Mouse (Mus musculus): ENCODE measurements around the gene Ackr3. TPM values are rescaled to one million over a fixed set of nuclear protein-coding genes. Genes with fewer than 3 reads are reported as not detected.

Ackr3 gene
- polyA plus RNA-seq, 1 experiment from 2014 or later = 27.0 TPM

GRCm38 (mm10) chr1:90238095-90238888 is 34.5 kb downstream of the Ackr3 start:
- Histone ChIP-seq H3K4me3 (ENCODE audit: low read depth, low read length) (no peak overlapping the region), H3K4me2 (ENCODE audit: low read depth, low read length) (no peak overlapping the region), H3K27ac (replicated peaks; ENCODE audit: low read depth, low read length) (no peak overlapping the region), H3K9ac (ENCODE audit: low read depth, low read length) (no peak overlapping the region), H3K9me3 (ENCODE audit: control insufficient read depth, low read length) (no peaks in the 10 kb centered on the region), H3K27me3 (replicated peaks; ENCODE audit: control insufficient read depth, insufficient read depth, low read length) (no peaks in the 10 kb centered on the region), H3K36me3 (ENCODE audit: control insufficient read depth, insufficient read depth, low read length) (no peaks in the 10 kb centered on the region), H3K4me1 (ENCODE audit: control insufficient read depth, insufficient read depth, low read length) (peaks cover 22% of the 10 kb centered on the region)
- WGBS = 75% methylated on average over 9 of the region's 9 CpGs
- ATAC-seq (ENCODE audit: low read depth) (0 out of 2 replicates have a peak, but pooled peaks have one; percentile 16), DNase-seq (ENCODE audit: low spot score) (peak; percentile 53)

GRCm38 (mm10) chr1:90239336-90240225 is 35.8 kb downstream of the Ackr3 start:
- Histone ChIP-seq H3K4me2 (ENCODE audit: low read depth, low read length) (no peak overlapping the region), H3K4me3 (ENCODE audit: low read depth, low read length) (no peak overlapping the region), H3K27ac (replicated peaks; ENCODE audit: low read depth, low read length) (no peak overlapping the region), H3K4me1 (ENCODE audit: control insufficient read depth, insufficient read depth, low read length) (peaks cover 10% of the 10 kb centered on the region), H3K9ac (ENCODE audit: low read depth, low read length) (no peak overlapping the region), H3K9me3 (ENCODE audit: control insufficient read depth, low read length) (no peaks in the 10 kb centered on the region), H3K36me3 (ENCODE audit: control insufficient read depth, insufficient read depth, low read length) (no peaks in the 10 kb centered on the region), H3K27me3 (replicated peaks; ENCODE audit: control insufficient read depth, insufficient read depth, low read length) (no peaks in the 10 kb centered on the region)
- 86% methylated on average over 16 of the region's 16 CpGs for WGBS
- no peak for ATAC-seq (ENCODE audit: low read depth)
- DNase-seq (ENCODE audit: low spot score) = no peak

GRCm38 (mm10) chr1:90240287-90240686 is 36.5 kb downstream of the Ackr3 start:
- DNase-seq (ENCODE audit: low spot score) = no peak
- Histone ChIP-seq H3K4me3 (ENCODE audit: low read depth, low read length) (no peak overlapping the region), H3K4me2 (ENCODE audit: low read depth, low read length) (no peak overlapping the region), H3K9ac (ENCODE audit: low read depth, low read length) (no peak overlapping the region), H3K36me3 (ENCODE audit: control insufficient read depth, insufficient read depth, low read length) (no peaks in the 10 kb centered on the region), H3K27me3 (replicated peaks; ENCODE audit: control insufficient read depth, insufficient read depth, low read length) (no peaks in the 10 kb centered on the region), H3K9me3 (ENCODE audit: control insufficient read depth, low read length) (no peaks in the 10 kb centered on the region), H3K27ac (replicated peaks; ENCODE audit: low read depth, low read length) (no peak overlapping the region), H3K4me1 (ENCODE audit: control insufficient read depth, insufficient read depth, low read length) (peaks cover 3% of the 10 kb centered on the region)
- WGBS = 90% methylated on average over 4 of the region's 4 CpGs
- no peak for ATAC-seq (ENCODE audit: low read depth)

- Histone ChIP-seq H3K36me3 (ENCODE audit: control insufficient read depth, insufficient read depth, low read length) (no peaks in the 10 kb centered on the region), H3K9ac (ENCODE audit: low read depth, low read length) (no peak overlapping the region), H3K27ac (replicated peaks; ENCODE audit: low read depth, low read length) (no peak overlapping the region), H3K4me2 (ENCODE audit: low read depth, low read length) (no peak overlapping the region), H3K27me3 (replicated peaks; ENCODE audit: control insufficient read depth, insufficient read depth, low read length) (no peaks in the 10 kb centered on the region), H3K4me3 (ENCODE audit: low read depth, low read length) (no peak overlapping the region), H3K9me3 (ENCODE audit: control insufficient read depth, low read length) (no peaks in the 10 kb centered on the region), H3K4me1 (ENCODE audit: control insufficient read depth, insufficient read depth, low read length) (no peaks in the 10 kb centered on the region)
- ATAC-seq (ENCODE audit: low read depth) = no peak
- no peak for DNase-seq (ENCODE audit: low spot score)
- WGBS = 78% methylated on average over 8 of the region's 8 CpGs
Measured at GRCm38 (mm10) chr1:90242444-90242989, 38.7 kb downstream of the Ackr3 start.

GRCm38 (mm10) chr1:90244537-90244936 is 40.8 kb downstream of the Ackr3 start:
- no peak for DNase-seq (ENCODE audit: low spot score)
- no peak overlapping the region for H3K27ac ChIP-seq (replicated peaks; ENCODE audit: low read depth, low read length)
- H3K4me2 ChIP-seq (ENCODE audit: low read depth, low read length) = no peak overlapping the region
- H3K9ac ChIP-seq (ENCODE audit: low read depth, low read length) = no peak overlapping the region
- ATAC-seq (ENCODE audit: low read depth) = no peak
- 0 out of 2 replicates have a peak, but pooled peaks cover 3% of the 10 kb centered on the region for H3K4me1 ChIP-seq (ENCODE audit: control insufficient read depth, insufficient read depth, low read length)
- no peaks in the 10 kb centered on the region for H3K27me3 ChIP-seq (replicated peaks; ENCODE audit: control insufficient read depth, insufficient read depth, low read length)
- no peaks in the 10 kb centered on the region for H3K36me3 ChIP-seq (ENCODE audit: control insufficient read depth, insufficient read depth, low read length)
- WGBS = 90% methylated on average over 1 of the region's 1 CpGs
- H3K4me3 ChIP-seq (ENCODE audit: low read depth, low read length) = no peak overlapping the region
- no peaks in the 10 kb centered on the region for H3K9me3 ChIP-seq (ENCODE audit: control insufficient read depth, low read length)

GRCm38 (mm10) chr1:90245533-90245932 is 41.8 kb downstream of the Ackr3 start:
- no peaks in the 10 kb centered on the region for H3K36me3 ChIP-seq (ENCODE audit: control insufficient read depth, insufficient read depth, low read length)
- H3K27me3 ChIP-seq (replicated peaks; ENCODE audit: control insufficient read depth, insufficient read depth, low read length) = no peaks in the 10 kb centered on the region
- H3K4me3 ChIP-seq (ENCODE audit: low read depth, low read length) = no peak overlapping the region
- 0 out of 2 replicates have a peak, but pooled peaks cover 3% of the 10 kb centered on the region for H3K4me1 ChIP-seq (ENCODE audit: control insufficient read depth, insufficient read depth, low read length)
- no peaks in the 10 kb centered on the region for H3K9me3 ChIP-seq (ENCODE audit: control insufficient read depth, low read length)
- ATAC-seq (ENCODE audit: low read depth) (no peak), DNase-seq (ENCODE audit: low spot score) (no peak)
- no peak overlapping the region for H3K27ac ChIP-seq (replicated peaks; ENCODE audit: low read depth, low read length)
- WGBS = 82% methylated on average over 7 of the region's 7 CpGs
- H3K9ac ChIP-seq (ENCODE audit: low read depth, low read length) = no peak overlapping the region
- H3K4me2 ChIP-seq (ENCODE audit: low read depth, low read length) = no peak overlapping the region

GRCm38 (mm10) chr1:90246035-90246434 is 42.3 kb downstream of the Ackr3 start:
- H3K27ac ChIP-seq (replicated peaks; ENCODE audit: low read depth, low read length) = no peak overlapping the region
- no peak overlapping the region for H3K9ac ChIP-seq (ENCODE audit: low read depth, low read length)
- WGBS = 64% methylated on average over 8 of the region's 8 CpGs
- H3K36me3 ChIP-seq (ENCODE audit: control insufficient read depth, insufficient read depth, low read length) = no peaks in the 10 kb centered on the region
- H3K4me2 ChIP-seq (ENCODE audit: low read depth, low read length) = no peak overlapping the region
- H3K27me3 ChIP-seq (replicated peaks; ENCODE audit: control insufficient read depth, insufficient read depth, low read length) = no peaks in the 10 kb centered on the region
- no peak overlapping the region for H3K4me3 ChIP-seq (ENCODE audit: low read depth, low read length)
- ATAC-seq (ENCODE audit: low read depth) (no peak), DNase-seq (ENCODE audit: low spot score) (no peak)
- no peaks in the 10 kb centered on the region for H3K9me3 ChIP-seq (ENCODE audit: control insufficient read depth, low read length)
- peaks cover 7% of the 10 kb centered on the region; the same call in 1 of the 2 replicates for H3K4me1 ChIP-seq (ENCODE audit: control insufficient read depth, insufficient read depth, low read length)

- H3K9ac ChIP-seq (ENCODE audit: low read depth, low read length) = no peak overlapping the region
- WGBS = 33% methylated on average over 1 of the region's 1 CpGs
- H3K4me3 ChIP-seq (ENCODE audit: low read depth, low read length) = no peak overlapping the region
- ATAC-seq (ENCODE audit: low read depth) (no peak), DNase-seq (ENCODE audit: low spot score) (no peak)
- no peak overlapping the region for H3K4me2 ChIP-seq (ENCODE audit: low read depth, low read length)
- no peaks in the 10 kb centered on the region for H3K9me3 ChIP-seq (ENCODE audit: control insufficient read depth, low read length)
- H3K36me3 ChIP-seq (ENCODE audit: control insufficient read depth, insufficient read depth, low read length) = no peaks in the 10 kb centered on the region
- no peaks in the 10 kb centered on the region for H3K27me3 ChIP-seq (replicated peaks; ENCODE audit: control insufficient read depth, insufficient read depth, low read length)
- H3K27ac ChIP-seq (replicated peaks; ENCODE audit: low read depth, low read length) = no peak overlapping the region
- H3K4me1 ChIP-seq (ENCODE audit: control insufficient read depth, insufficient read depth, low read length) = peaks cover 7% of the 10 kb centered on the region; the same call in 1 of the 2 replicates
Measured at GRCm38 (mm10) chr1:90246800-90247199, 43.0 kb downstream of the Ackr3 start.

Measured in embryonic facial prominence, embryonic 14.5 days (tissue).